Mouse (Mus musculus) limb, embryonic 14.5 days (tissue): ENCODE data around the gene Isca2. TPM values are rescaled to one million over a fixed set of nuclear protein-coding genes. Genes with fewer than 3 reads are reported as not detected.

ENCODE experiments used
- ATAC-seq: fragments of 200-750 bp; cut with Nextera tagmentation; 2 replicates; pipeline ENCODE4 v1.8.0; 2017; ENCODE audit warnings: low read depth, moderate number of reproducible peaks, moderate TSS enrichment; ENCODE audit not compliant: low FRiP score
- DNase-seq: peaks from one replicate; pipeline ENCODE4 v3.0.0-alpha.2; 2015; ENCODE audit warnings: low spot score
- H3K27ac ChIP-seq: fragments of 300-500 bp; sonication (generic); replicated peaks from 2 replicates; pipeline ENCODE4 v1.5.1; 2014; ENCODE audit warnings: low read depth, mild to moderate bottlenecking, low read length, moderate library complexity, mixed read lengths
- H3K27me3 ChIP-seq: fragments of 300-500 bp; sonication (generic); 2 replicates; pipeline ENCODE4 v1.6.1; 2014; ENCODE audit warnings: low read length, mixed read lengths; ENCODE audit not compliant: control insufficient read depth, insufficient read depth
- H3K36me3 ChIP-seq: fragments of 300-500 bp; sonication (generic); 2 replicates; pipeline ENCODE4 v1.6.1; 2014; ENCODE audit warnings: mild to moderate bottlenecking, low read length, moderate library complexity, mixed read lengths; ENCODE audit not compliant: control insufficient read depth, insufficient read depth
- H3K4me1 ChIP-seq: fragments of 300-500 bp; sonication (generic); 2 replicates; pipeline ENCODE4 v1.6.1; 2014; ENCODE audit warnings: antibody characterized with exemption, low read length, mixed read lengths; ENCODE audit not compliant: control insufficient read depth, insufficient read depth
- H3K4me2 ChIP-seq: fragments of 300-500 bp; sonication (generic); replicated peaks from 2 replicates; pipeline ENCODE4 v1.6.1; 2014; ENCODE audit warnings: low read depth, mild to moderate bottlenecking, low read length, moderate library complexity; ENCODE audit not compliant: severe bottlenecking
- H3K4me3 ChIP-seq: fragments of 300-500 bp; sonication (generic); replicated peaks from 2 replicates; pipeline ENCODE4 v1.5.1; 2014; ENCODE audit warnings: low read length
- H3K9ac ChIP-seq: fragments of 300-500 bp; sonication (generic); 2 replicates; pipeline ENCODE4 v1.6.1; 2014; ENCODE audit warnings: mild to moderate bottlenecking, low read depth, low read length, moderate library complexity; ENCODE audit not compliant: severe bottlenecking
- H3K9me3 ChIP-seq: fragments of 300-500 bp; sonication (generic); 2 replicates; pipeline ENCODE4 v1.6.1; 2016; ENCODE audit warnings: low read length; ENCODE audit not compliant: control insufficient read depth
- POLR2A ChIP-seq: fragments of 200-500 bp; IDR thresholded peaks from 2 replicates; pipeline ENCODE4 v1.8.0; 2012; ENCODE audit warnings: inconsistent platforms, mild to moderate bottlenecking, moderate library complexity, borderline replicate concordance; ENCODE audit not compliant: insufficient read depth, insufficient read length; ENCODE audit errors: extremely low read depth
- WGBS: fragments of 180-500 bp; shearing (Covaris S2); extraction: QIAGEN DNeasy Blood & Tissue Kit; methylation state at CpG from one replicate; pipeline ENCODE4 v1.1.7; 2014; 5-methylcytosine and 5-hydroxymethylcytosine counted together
- polyA plus RNA-seq, 2 experiments: library from polyadenylated mRNA; depleted of rRNA in 1 of 2; stranded (reverse) in 1 of 2; unstranded in 1 of 2; fragments of >200 nt; fragmentation: Nextera tagmentation in 1 of 2; extraction: Ambion mirVana in 1 of 2; gene quantifications; 2 replicates each; pipeline versions ENCODE4 v1.2.1 to v1.2.3; 2012 to 2014

The Isca2 gene
- polyA plus RNA-seq, 2 experiments = 108 to 138 TPM

- H3K27ac ChIP-seq = no peak overlapping the region
- no peak for ATAC-seq
- H3K4me1 ChIP-seq = peaks cover 9% of the 10 kb centered on the region; the same call in 1 of the 2 replicates
- TF ChIP-seq POLR2A = no peak
- H3K4me3 ChIP-seq = no peak overlapping the region
- no peak overlapping the region for H3K9ac ChIP-seq
- H3K4me2 ChIP-seq = no peak overlapping the region
- H3K27me3 ChIP-seq = no peaks in the 10 kb centered on the region
- H3K36me3 ChIP-seq = no peaks in the 10 kb centered on the region
- H3K9me3 ChIP-seq = no peaks in the 10 kb centered on the region
- no peak for DNase-seq
- 74% methylated on average over 13 of the region's 13 CpGs for WGBS
These were observed 34.3 kb downstream of the Isca2 start for GRCm38 (mm10) chr12:84807351-84807750.

DNA sequence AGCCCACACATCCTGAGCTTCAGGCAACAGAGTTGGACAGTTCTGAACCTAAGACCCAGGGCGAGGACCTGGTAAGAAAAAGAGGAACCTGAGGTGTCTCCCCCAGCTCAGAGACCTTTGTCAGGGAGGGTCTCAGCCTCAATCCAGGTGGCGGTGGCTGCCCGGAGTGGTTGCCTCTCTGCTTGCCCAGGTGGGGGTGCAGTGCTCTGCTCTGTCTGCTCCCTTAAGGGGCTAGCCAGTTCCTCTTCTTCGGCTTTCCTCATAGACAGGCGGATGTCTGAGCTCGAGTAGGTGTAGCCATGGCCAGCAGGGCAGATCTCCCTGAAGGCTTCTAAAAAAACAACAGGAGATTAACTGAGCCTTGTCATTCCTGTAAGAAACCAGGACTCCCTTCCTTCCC, 36.0 kb downstream of the Isca2 start:
- H3K9me3 ChIP-seq = no peaks in the 10 kb centered on the region
- ATAC-seq (no peak), DNase-seq (no peak)
- H3K9ac ChIP-seq = no peak overlapping the region
- 68% methylated on average over 6 of the region's 6 CpGs for WGBS
- H3K36me3 ChIP-seq = no peaks in the 10 kb centered on the region
- no peaks in the 10 kb centered on the region for H3K27me3 ChIP-seq
- H3K4me3 ChIP-seq = no peak overlapping the region
- no peak overlapping the region for H3K4me2 ChIP-seq
- no peak for TF ChIP-seq POLR2A
- H3K4me1 ChIP-seq = peaks cover 9% of the 10 kb centered on the region; the same call in 1 of the 2 replicates
- no peak overlapping the region for H3K27ac ChIP-seq

DNA sequence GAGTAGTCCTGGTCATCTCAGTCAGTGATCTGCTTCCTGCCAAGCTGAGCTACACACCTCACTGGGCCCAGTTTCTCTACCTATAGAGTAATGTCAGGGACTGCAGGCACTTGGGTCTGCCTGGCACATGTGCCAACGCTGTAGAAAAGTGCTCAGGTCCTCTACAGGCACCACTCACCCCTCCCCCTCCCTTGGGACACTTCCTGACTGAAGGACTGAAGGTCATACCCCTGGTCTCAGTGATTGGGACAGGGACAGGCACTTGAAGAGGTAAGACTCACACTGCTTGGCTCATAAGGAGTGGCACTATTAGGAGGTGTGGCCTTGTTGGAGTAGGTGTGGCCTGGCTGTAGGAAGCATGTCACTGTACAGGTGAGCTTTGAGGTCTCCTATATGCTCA, 37.8 kb downstream of the Isca2 start:
- H3K4me3 ChIP-seq = no peak overlapping the region
- H3K27ac ChIP-seq = no peak overlapping the region
- no peak for DNase-seq
- WGBS = 50% methylated on average over 1 of the region's 1 CpGs
- no peaks in the 10 kb centered on the region for H3K27me3 ChIP-seq
- no peak overlapping the region for H3K4me2 ChIP-seq
- ATAC-seq = no peak
- no peak for TF ChIP-seq POLR2A
- no peak overlapping the region for H3K9ac ChIP-seq
- no peaks in the 10 kb centered on the region for H3K9me3 ChIP-seq
- H3K36me3 ChIP-seq = no peaks in the 10 kb centered on the region
- H3K4me1 ChIP-seq = peaks cover 3% of the 10 kb centered on the region; the same call in 1 of the 2 replicates

GRCm38 (mm10) chr12:84811510-84811909, 38.5 kb downstream of the Isca2 start:
- no peak overlapping the region for H3K27ac ChIP-seq
- WGBS = 50% methylated on average over 4 of the region's 4 CpGs
- no peaks in the 10 kb centered on the region for H3K9me3 ChIP-seq
- H3K4me1 ChIP-seq = no peaks in the 10 kb centered on the region
- H3K36me3 ChIP-seq = no peaks in the 10 kb centered on the region
- no peak overlapping the region for H3K4me3 ChIP-seq
- ATAC-seq (no peak), DNase-seq (no peak)
- no peak overlapping the region for H3K4me2 ChIP-seq
- no peak overlapping the region for H3K9ac ChIP-seq
- no peaks in the 10 kb centered on the region for H3K27me3 ChIP-seq
- TF ChIP-seq POLR2A = no peak

- no peak for DNase-seq
- no peak overlapping the region for H3K4me2 ChIP-seq
These were observed 39.0 kb downstream of the Isca2 start for GRCm38 (mm10) chr12:84812004-84812403.

DNA sequence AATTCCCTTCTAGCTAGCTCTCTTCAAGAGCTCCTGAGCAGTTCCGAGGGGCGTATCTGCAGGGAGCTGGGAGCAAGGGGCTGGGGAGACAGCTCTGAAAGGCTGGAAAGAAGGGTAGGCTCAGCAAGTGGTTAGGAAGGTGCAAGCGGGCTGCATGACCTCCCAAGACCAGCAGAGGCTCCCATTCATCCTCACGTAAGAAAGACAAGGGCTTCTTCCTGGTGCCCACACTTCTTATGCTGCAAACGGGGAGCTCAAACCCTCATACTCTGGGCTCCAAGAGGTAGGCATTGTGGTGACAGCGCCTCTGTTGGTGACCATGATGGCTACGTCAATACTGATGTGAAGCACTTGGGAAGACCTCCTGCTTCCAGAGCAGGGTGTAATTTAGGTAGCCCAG, 40.7 kb downstream of the Isca2 start:
- Histone ChIP-seq H3K9me3 (no peaks in the 10 kb centered on the region), H3K4me1 (no peaks in the 10 kb centered on the region), H3K36me3 (no peaks in the 10 kb centered on the region), H3K27ac (no peak overlapping the region), H3K4me3 (no peak overlapping the region), H3K9ac (no peak overlapping the region), H3K27me3 (no peaks in the 10 kb centered on the region), H3K4me2 (no peak overlapping the region)
- 41% methylated on average over 7 of the region's 7 CpGs for WGBS
- DNase-seq = no peak
- ATAC-seq = no peak
- TF ChIP-seq POLR2A = no peak

More at GRCm38 (mm10) chr12:84812004-84812403, 39.0 kb downstream of the Isca2 start:
- Histone ChIP-seq H3K27ac (no peak overlapping the region), H3K9me3 (no peaks in the 10 kb centered on the region), H3K27me3 (no peaks in the 10 kb centered on the region), H3K4me1 (no peaks in the 10 kb centered on the region), H3K4me3 (no peak overlapping the region), H3K9ac (no peak overlapping the region), H3K36me3 (no peaks in the 10 kb centered on the region)
- 52% methylated on average over 3 of the region's 3 CpGs for WGBS
- ATAC-seq = no peak
- no peak for TF ChIP-seq POLR2A
